In genomic region chr11:54523431-54524001, GRCm38 (mm10) we compare ENCODE assay signal across 8 mouse cellular contexts. TPM values are rescaled to one million over a fixed set of nuclear protein-coding genes. Genes with fewer than 3 reads are reported as not detected.
DNase-seq lines count a peak whose midpoint lies in the region; ATAC-seq and TF ChIP-seq lines count a peak whose summit lies in the region.

No protein-coding gene starts in this region.

- no peak for DNase-seq in kidney, postnatal 0 days (ENCODE audit: low spot score)
- no peak for DNase-seq in kidney, postnatal 25 days
- DNase-seq in hindbrain, embryonic 14.5 days (ENCODE audit: low spot score) = no peak
- DNase-seq in spleen, postnatal 36 days (ENCODE audit: low spot score in 2 of 2) = no peak
- DNase-seq in adipocyte (ENCODE audit: low spot score) = no peak

- H3K9me3 ChIP-seq in kidney, postnatal 0 days (replicated peaks; ENCODE audit: low read length) = no peaks in the 10 kb centered on the region
- no peaks in the 10 kb centered on the region for H3K9me3 ChIP-seq in hindbrain, embryonic 14.5 days (ENCODE audit: control insufficient read depth, low read length)
- no peaks in the 10 kb centered on the region for H3K9me3 ChIP-seq in midbrain, embryonic 16.5 days (replicated peaks; ENCODE audit: control insufficient read depth, low read length, poor library complexity, severe bottlenecking)

- no peak for ATAC-seq in kidney, postnatal 0 days (replicated peaks; ENCODE audit: low FRiP score, low read depth)
- ATAC-seq in hindbrain, embryonic 14.5 days (ENCODE audit: low FRiP score) = no peak
- ATAC-seq in midbrain, embryonic 16.5 days = no peak
- no peak for ATAC-seq in erythroid progenitor cell, adult 5-6 weeks (replicated peaks; ENCODE audit: low FRiP score, poor library complexity, severe bottlenecking)

- peak overlapping the region; percentile 83 for H3K9ac ChIP-seq in kidney, postnatal 0 days (ENCODE audit: low read depth, low read length)
- no peak overlapping the region; the same call in none of the 2 replicates for H3K9ac ChIP-seq in hindbrain, embryonic 14.5 days
- H3K9ac ChIP-seq in midbrain, embryonic 16.5 days (ENCODE audit: low read depth, low read length) = peak overlapping the region; percentile 69

- H3K27ac ChIP-seq in kidney, postnatal 0 days = peak overlapping the region; percentile 93
- peak overlapping the region; percentile 63 for H3K27ac ChIP-seq in brown adipose tissue, adult 24 weeks (replicated peaks; ENCODE audit: low read depth, low read length)
- peak overlapping the region; percentile 68 for H3K27ac ChIP-seq in hindbrain, embryonic 14.5 days
- no peak overlapping the region for H3K27ac ChIP-seq in midbrain, embryonic 16.5 days (ENCODE audit: low read length)

- no peaks in the 10 kb centered on the region for H3K27me3 ChIP-seq in kidney, postnatal 0 days (ENCODE audit: insufficient read depth, low read length)
- H3K27me3 ChIP-seq in hindbrain, embryonic 14.5 days (ENCODE audit: control insufficient read depth, insufficient read depth, low read length) = no peaks in the 10 kb centered on the region
- H3K27me3 ChIP-seq in midbrain, embryonic 16.5 days (ENCODE audit: control insufficient read depth, insufficient read depth, low read depth, low read length) = no peaks in the 10 kb centered on the region

- 11% methylated on average over 10 of the region's 10 CpGs for WGBS in kidney, postnatal 0 days
- WGBS in hindbrain, embryonic 14.5 days = 17% methylated on average over 10 of the region's 10 CpGs
- 17% methylated on average over 10 of the region's 10 CpGs for WGBS in midbrain, embryonic 16.5 days

- peak overlapping the region; percentile 81 for H3K4me3 ChIP-seq in kidney, postnatal 0 days (replicated peaks; ENCODE audit: low read depth, low read length)
- peak overlapping the region; percentile 88 for H3K4me3 ChIP-seq in brown adipose tissue, adult 24 weeks (ENCODE audit: insufficient read depth, low read depth, low read length)
- peak overlapping the region; percentile 67 for H3K4me3 ChIP-seq in hindbrain, embryonic 14.5 days (replicated peaks; ENCODE audit: low read length)
- H3K4me3 ChIP-seq in midbrain, embryonic 16.5 days (ENCODE audit: low read depth, low read length) = peak overlapping the region; percentile 59

- peak overlapping the region; percentile 74 for H3K4me2 ChIP-seq in kidney, postnatal 0 days (ENCODE audit: low read length)
- H3K4me2 ChIP-seq in hindbrain, embryonic 14.5 days (replicated peaks) = peak overlapping the region; percentile 79
- peak overlapping the region; percentile 86 for H3K4me2 ChIP-seq in midbrain, embryonic 16.5 days (ENCODE audit: low read length)

- H3K36me3 ChIP-seq in kidney, postnatal 0 days (ENCODE audit: insufficient read depth, low read length) = no peaks in the 10 kb centered on the region
- no peaks in the 10 kb centered on the region for H3K36me3 ChIP-seq in hindbrain, embryonic 14.5 days (replicated peaks; ENCODE audit: control insufficient read depth, insufficient read depth)
- no peaks in the 10 kb centered on the region for H3K36me3 ChIP-seq in midbrain, embryonic 16.5 days (ENCODE audit: control insufficient read depth, insufficient read depth, low read length)

- TF ChIP-seq CTCF in kidney, postnatal 0 days (IDR thresholded peaks at IDR 0.05; ENCODE audit: low read depth) = no peak

- H3K4me1 ChIP-seq in kidney, postnatal 0 days (replicated peaks; ENCODE audit: insufficient read depth, low read length) = peaks cover 10% of the 10 kb centered on the region; the same call in 1 of the 2 replicates
- H3K4me1 ChIP-seq in brown adipose tissue, adult 24 weeks (ENCODE audit: control insufficient read depth, insufficient read depth, insufficient read length, low read length) = peaks cover 5% of the 10 kb centered on the region
- peaks cover 17% of the 10 kb centered on the region for H3K4me1 ChIP-seq in hindbrain, embryonic 14.5 days (replicated peaks; ENCODE audit: control insufficient read depth, insufficient read depth, low read length)
- H3K4me1 ChIP-seq in midbrain, embryonic 16.5 days (ENCODE audit: control insufficient read depth, insufficient read depth, low read length) = peaks cover 21% of the 10 kb centered on the region

RNA-seq across cellular contexts. Expression of gene Rapgef6, which starts 0.9 kb away (rescaled TPM):
- polyA plus RNA-seq in kidney, postnatal 0 days (2015; fragmentation: Nextera tagmentation; extraction: Ambion mirVana) = 20.3 and 20.9 TPM in 2 replicates
- polyA plus RNA-seq in brown adipose tissue, adult 24 weeks (2012; ENCODE audit: insufficient read depth, insufficient read length, missing spikeins) = 7.6 and 8.3 TPM in 2 replicates
- polyA plus RNA-seq in hindbrain, embryonic 14.5 days (2014; fragmentation: Nextera tagmentation; extraction: Ambion mirVana) = 31.3 and 31.7 TPM in 2 replicates
- polyA plus RNA-seq in midbrain, embryonic 16.5 days (2015; fragmentation: Nextera tagmentation; extraction: Ambion mirVana) = 40.2 and 44.3 TPM in 2 replicates
- 50.1 and 70.4 TPM in 2 replicates for total RNA-seq in erythroid progenitor cell, adult 5-6 weeks (2015; ENCODE audit: low replicate concordance)
- total RNA-seq in erythroid progenitor cell, adult 5-6 weeks (2017; ENCODE audit: low replicate concordance) = 90.4 and 96.1 TPM in 2 replicates
